Mouse (Mus musculus): ENCODE data around the gene Svopl. TPM values are rescaled to one million over a fixed set of nuclear protein-coding genes. Genes with fewer than 3 reads are reported as not detected.
A peak's percentile ranks its signal among the peaks of the same experiment; 100 is the strongest.

The Svopl gene
- 1 to 10 TPM in 1 of 2 experiments, under 1 TPM in 1; 0.90 to 1.0 TPM for total RNA-seq (2021)
- 0.77 and 1.6 TPM in 2 replicates for polyA plus RNA-seq (2012; rRNA removed)
- long read RNA-seq = 0 reads

- DNase-seq = no peak
Observed at GRCm38 (mm10) chr6:38046838-38047237, at the start of gene Svopl. Gene Svopl, minus strand, starts transcription at chr6:38046996.

- DNase-seq = no peak
Observed at GRCm38 (mm10) chr6:38094701-38095100, 47.9 kb upstream of the Svopl start.

DNA sequence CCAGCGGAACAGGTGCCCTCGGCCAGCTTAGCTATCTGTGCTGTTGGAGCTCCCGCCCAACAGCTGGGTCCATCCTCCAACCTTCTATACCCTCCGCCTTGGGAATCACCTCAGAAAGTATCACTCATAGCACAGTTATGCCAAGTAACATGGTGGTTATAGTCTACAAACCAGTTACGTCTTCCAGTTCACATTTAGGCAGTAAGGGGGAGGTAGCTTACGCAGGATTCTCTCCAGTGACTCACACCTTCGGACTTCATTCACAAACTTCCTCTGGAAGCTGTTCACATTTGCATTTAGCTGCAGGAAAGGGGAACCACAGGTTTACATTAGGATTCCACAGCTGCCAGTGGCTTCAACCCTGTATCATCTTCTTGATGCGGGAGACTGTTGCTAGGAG, 45.7 kb upstream of the Svopl start:
- no peak for DNase-seq

- DNase-seq = no peak
Observed at GRCm38 (mm10) chr6:38087242-38088026, 40.6 kb upstream of the Svopl start.

DNA sequence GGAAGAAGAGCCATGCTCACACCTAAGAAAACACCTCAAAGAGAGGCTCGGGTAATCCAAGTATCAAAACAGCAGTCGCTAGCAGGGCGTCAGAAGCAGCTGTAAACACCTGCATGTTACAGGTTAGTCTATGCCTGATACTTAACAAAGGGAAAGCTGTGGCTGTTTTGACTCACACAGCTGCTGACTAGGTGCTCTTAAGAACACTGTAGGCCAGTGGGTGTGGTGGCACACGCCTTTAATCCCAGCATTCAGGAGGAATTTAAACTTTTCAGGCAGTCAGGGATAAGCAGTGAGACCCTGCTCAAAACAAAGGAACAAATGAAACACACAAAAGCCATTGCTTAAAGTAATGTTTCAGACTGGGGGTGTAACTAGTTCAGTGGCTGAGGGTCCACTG, 36.4 kb upstream of the Svopl start:
- DNase-seq = no peak

- no peak for DNase-seq
Observed at GRCm38 (mm10) chr6:38081727-38082341, 35.0 kb upstream of the Svopl start.

DNA sequence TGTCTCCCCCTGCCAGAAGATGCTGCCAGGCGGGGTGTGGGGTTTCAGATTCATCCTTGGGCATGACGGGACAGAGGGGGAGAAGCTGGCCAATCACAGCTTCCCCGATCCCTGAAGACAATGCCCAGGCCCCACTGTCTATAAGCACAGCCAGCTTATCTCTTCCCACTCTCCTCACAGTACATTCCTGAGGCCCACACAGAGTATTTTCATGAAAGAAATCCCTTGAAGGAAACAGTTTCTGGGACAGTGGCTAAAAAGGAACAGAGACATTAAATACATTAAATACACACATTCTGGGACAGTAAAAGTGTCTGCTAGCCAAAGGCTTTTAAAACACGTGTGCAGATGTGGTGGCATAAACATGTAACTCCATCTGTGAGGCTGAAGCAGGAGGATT, 33.6 kb upstream of the Svopl start:
- DNase-seq = no peak

GRCm38 (mm10) chr6:38073592-38073991, 26.8 kb upstream of the Svopl start:
- no peak for DNase-seq

- no peak for DNase-seq
Observed at GRCm38 (mm10) chr6:38072137-38072796, 25.5 kb upstream of the Svopl start.

GRCm38 (mm10) chr6:38071256-38071655, 24.5 kb upstream of the Svopl start:
- DNase-seq = no peak

DNA sequence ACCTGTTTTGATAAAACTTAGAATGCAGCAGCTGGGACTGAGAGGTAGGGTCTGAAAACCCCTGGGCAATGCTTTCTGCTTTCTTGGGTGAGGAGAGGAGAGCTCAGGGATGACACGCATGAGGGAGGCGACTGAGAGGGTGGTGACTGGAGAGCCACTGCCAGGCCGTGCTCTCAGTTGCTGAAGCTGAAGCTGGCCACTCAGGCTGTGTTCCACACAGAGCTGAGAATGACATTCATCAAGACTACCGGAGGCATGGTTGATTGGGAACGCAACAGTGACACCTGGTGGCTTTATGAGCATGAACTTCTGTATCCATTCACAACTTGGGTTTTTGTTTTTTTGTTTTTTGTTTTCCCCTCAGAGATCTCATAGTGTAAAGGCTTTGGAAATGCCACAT, 19.4 kb upstream of the Svopl start:
- DNase-seq = peak; percentile 37

- no peak for DNase-seq
Observed at GRCm38 (mm10) chr6:38065501-38066122, 18.8 kb upstream of the Svopl start.

- no peak for DNase-seq
Observed at GRCm38 (mm10) chr6:38065122-38065500, 18.3 kb upstream of the Svopl start.

DNA sequence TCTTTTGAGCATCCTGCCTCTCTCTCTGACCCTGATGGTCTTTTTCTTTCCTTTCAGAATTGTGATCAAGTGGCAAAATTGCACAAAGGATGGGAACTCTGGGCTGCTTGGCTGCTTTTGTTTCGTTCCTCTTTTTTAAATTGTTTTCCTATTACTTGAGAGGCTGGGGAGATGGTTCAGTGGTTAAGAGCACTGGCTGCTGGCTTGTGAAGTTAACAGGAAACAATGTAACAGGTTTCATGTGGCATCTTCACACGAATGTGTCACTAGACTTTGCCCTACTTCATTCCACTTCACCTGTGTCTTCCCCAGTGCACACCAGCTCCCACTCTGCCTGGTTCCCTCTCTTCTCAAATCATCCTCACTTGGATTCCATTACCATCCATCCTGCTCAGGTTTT, 17.8 kb upstream of the Svopl start:
- no peak for DNase-seq

DNA sequence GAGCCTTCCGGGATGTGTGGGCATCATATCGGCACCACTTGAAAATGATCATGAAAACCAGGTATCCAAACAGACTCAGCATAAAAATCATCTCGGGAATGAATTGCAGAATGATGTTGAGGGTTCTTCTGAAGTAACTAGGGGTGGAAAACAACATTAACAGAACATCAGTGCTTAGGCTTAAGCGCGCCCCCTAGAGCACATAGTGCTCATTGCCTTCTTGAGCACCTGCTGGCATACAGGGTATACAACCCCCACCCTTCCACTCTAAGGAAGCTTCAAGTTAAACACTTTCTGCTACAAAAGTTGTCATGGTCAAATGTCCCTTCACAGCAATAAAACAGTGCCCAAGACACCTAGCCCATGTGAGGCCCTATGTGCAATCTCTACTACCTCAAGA, 12.0 kb upstream of the Svopl start:
- DNase-seq = no peak

DNA sequence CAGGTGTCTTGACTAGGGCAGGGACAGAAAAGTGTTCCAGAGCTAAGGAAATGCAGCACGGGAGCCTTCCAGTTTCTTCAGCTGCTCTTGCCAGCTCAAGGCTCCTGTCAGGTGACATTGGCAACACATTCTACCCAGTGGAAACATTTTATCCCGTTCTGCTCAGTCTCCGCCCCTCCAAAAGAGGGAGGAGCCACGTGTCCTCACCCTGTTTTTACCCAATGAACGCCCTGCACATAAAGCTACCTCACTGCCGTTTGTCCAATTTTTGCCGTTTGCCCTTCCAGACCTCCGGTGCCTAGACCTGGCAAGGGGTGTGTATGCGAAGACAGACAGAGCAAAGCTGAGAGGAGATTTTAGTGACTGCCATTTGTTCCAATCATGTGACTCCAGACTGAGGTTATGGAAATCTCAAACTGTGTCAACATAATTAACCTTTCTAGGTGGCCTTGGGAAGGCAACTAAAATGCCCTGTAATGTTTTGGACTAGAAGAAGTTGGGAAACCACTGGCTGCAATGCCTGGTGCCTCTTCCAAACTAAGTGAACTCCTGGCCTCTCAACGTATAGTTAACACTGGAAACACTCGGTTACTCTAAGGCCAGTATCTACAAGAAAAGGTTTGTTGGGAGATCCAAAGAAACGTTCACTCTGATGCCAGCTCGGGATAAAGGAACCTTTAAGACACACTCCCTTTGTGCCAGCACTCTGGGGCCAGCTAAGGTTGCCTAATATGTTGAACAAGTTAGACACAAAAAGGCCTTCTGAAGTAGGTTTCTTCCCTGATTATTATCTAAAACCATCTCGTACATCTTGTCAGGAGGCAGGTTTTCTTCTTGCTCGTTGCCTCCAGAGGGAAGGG, 8.9 kb upstream of the Svopl start:
- peak; percentile 44 for DNase-seq

GRCm38 (mm10) chr6:38049601-38050000, 2.8 kb upstream of the Svopl start:
- DNase-seq = no peak

- DNase-seq = no peak
Observed at GRCm38 (mm10) chr6:38048800-38049561, 2.2 kb upstream of the Svopl start.

DNA sequence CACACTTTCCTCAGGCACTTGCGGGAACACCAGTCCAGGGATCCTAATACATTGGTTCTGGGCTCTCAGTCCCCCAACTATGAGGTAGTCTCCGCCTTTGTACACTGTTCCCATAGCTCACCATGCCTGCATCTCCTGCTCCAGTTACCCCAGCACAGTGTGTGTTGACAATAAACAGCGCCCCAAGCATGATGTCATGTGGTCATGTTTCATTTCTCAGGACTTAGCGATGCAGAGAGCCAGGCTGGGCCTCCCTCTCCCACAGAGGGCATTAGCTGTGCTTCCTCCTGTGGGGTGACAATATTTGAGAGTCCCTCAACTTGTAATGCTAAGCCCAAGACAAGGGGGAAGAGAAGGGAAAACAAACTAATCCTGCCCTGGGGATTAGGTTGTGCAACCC, 1.2 kb upstream of the Svopl start:
- DNase-seq = peak; percentile 38

DNA sequence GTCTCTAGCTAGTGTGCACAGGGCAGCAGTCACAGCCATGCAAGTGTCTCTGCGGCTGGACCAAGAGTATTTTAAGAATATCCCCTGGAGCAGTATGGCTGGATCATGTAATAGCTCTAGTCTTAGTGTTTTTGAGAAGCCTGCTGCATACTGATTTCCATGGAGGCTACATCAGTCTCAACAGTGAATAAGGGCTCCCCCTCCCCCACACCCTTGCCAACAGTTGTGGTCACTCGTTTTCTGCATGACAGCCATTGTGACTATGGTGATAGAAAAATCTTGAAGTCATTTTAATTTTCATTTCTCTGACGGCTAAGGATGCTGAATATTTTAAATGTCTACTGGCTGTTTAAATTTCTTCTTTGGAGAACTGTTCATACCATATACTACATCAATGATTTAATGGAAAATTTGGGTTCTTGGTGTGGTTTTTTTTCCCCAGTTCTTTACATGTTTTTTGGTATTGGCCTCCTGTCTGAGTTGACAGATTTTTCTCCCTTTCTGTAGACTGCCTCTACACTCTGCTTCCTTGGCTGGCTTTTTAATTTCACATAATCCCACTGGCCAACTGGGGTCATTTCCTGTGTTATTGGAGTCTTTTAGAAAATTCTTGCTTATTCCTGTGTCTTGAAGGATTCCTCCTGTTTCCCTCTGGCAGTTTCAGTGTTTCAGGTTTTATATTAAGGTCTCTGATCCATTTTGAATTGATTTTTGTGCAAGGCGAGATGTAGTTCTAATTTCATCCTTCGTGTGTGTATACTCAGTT, 13.8 kb downstream of the Svopl start:
- DNase-seq = no peak

Measured in adrenal gland, adult 2 months (tissue).